Mouse (Mus musculus): Measurements from ENCODE around the gene Pla2g10.

DNA sequence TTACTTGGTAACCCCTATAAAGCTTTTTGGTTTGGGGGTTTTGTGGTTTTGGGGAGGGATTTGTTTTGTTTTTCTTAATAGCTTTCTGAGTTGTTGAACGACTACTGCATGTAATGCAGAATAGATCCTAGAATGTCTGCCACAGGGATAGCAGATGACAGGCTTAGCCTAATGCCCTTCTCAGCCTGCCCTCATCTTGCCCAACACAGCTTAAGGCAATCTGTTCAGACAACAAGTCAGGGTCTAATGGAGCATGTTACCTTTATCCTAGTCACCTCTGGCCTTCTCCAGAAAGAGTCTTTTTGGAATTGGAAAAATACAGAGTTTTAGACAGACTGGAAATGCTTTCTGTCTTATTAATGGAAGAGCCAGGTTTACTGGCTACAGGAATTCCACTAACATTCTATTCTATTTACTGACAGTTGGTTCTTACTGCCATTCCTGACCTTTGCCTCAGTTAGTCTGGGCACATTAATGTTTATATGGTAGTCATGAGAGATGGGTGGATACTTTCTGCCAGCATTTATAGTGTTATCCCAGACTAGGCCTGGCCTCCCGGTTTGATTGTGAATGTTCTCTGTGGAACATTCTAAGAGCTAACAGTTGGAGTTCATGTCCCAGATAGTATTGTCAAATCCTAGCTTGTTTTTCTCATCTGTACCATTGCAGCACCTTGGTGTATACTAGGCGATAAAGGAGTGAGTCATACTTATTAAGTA is 52.0 kb downstream of the Pla2g10 start:
- TF ChIP-seq CTCF (IDR thresholded peaks at IDR 0.05; ENCODE audit: insufficient read depth, low read length) (no peak), POLR2A (IDR thresholded peaks at IDR 0.05; ENCODE audit: borderline replicate concordance, extremely low read depth, low read depth, low read length) (no peak)

All from lung, adult 2 months (tissue).